Mouse (Mus musculus): Measurements from ENCODE around the gene Carmil1. TPM values are rescaled to one million over a fixed set of nuclear protein-coding genes. Genes with fewer than 3 reads are reported as not detected.
A peak's percentile ranks its signal among the peaks of the same experiment; 100 is the strongest.

The Carmil1 gene
- total and polyA plus RNA-seq, 2 experiments from 2014 or later, result 39.3 to 50.9 TPM

DNA sequence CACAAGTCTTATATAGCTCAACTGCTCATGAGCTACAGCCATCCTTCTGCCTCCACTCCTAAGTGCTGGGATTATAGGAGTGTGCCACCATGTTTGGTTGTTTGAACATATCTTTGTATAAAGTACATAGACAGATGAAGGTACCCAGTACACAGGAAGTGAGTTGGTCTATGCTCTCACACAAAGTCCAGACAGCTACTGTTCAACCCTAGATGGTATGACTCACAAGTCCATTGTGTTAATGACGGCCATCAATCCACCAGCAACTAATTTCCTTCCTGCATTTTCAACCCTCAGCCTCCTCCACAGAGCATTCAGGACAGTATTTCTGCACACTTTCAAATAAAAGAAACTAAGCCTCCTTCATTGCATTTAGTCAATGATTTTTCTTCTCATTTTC is 132.0 kb downstream of the Carmil1 start:
- H3K9ac ChIP-seq (replicated peaks; ENCODE audit: low read length), result no peak overlapping the region
- TF ChIP-seq CTCF (IDR thresholded peaks at IDR 0.05; ENCODE audit: low read depth), result no peak
- H3K9me3 ChIP-seq (ENCODE audit: low read length), result no peaks in the 10 kb centered on the region
- DNase-seq (ENCODE audit: low spot score), result no peak
- H3K4me3 ChIP-seq (ENCODE audit: low read length), result no peak overlapping the region
- H3K4me1 ChIP-seq (ENCODE audit: insufficient read depth, low read length), result 0 out of 2 replicates have a peak, but pooled peaks cover 7% of the 10 kb centered on the region
- no peak overlapping the region for H3K27ac ChIP-seq
- no peak overlapping the region for H3K4me2 ChIP-seq (ENCODE audit: low read depth, low read length)
- WGBS, result 81% methylated on average over 1 of the region's 1 CpGs
- no peaks in the 10 kb centered on the region for H3K27me3 ChIP-seq (ENCODE audit: insufficient read depth, low read length)
- H3K36me3 ChIP-seq (ENCODE audit: insufficient read depth, low read length), result no peaks in the 10 kb centered on the region
- no peak for ATAC-seq

DNA sequence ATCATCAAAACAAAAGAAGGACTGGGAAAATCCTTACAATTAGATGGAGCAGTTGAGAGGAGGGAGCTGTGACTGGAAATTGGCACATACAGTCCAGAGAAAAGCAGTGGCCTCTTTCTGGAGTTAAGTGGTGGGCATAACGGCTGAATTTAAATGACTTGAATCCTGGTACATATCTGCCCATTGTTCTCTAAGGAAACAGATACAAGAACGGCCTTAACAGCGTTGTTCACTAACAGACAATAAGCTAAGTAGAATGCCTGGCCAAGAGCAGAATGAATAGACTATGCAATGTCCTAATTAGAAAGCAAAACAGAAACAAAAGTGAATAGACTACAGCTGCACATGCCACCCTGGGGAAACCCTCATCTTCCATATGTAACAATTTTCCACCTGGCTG is 133.6 kb downstream of the Carmil1 start:
- whole genome bisulfite sequencing, result 58% methylated on average over 3 of the region's 3 CpGs
- TF ChIP-seq CTCF (IDR thresholded peaks at IDR 0.05; ENCODE audit: low read depth), result no peak
- Histone ChIP-seq H3K27ac (no peak overlapping the region), H3K4me2 (ENCODE audit: low read depth, low read length) (no peak overlapping the region), H3K9me3 (ENCODE audit: low read length) (no peaks in the 10 kb centered on the region), H3K36me3 (ENCODE audit: insufficient read depth, low read length) (no peaks in the 10 kb centered on the region), H3K27me3 (ENCODE audit: insufficient read depth, low read length) (no peaks in the 10 kb centered on the region), H3K9ac (replicated peaks; ENCODE audit: low read length) (no peak overlapping the region), H3K4me1 (ENCODE audit: insufficient read depth, low read length) (0 out of 2 replicates have a peak, but pooled peaks cover 7% of the 10 kb centered on the region), H3K4me3 (ENCODE audit: low read length) (no peak overlapping the region)
- no peak for DNase-seq (ENCODE audit: low spot score)
- ATAC-seq, result no peak

DNA sequence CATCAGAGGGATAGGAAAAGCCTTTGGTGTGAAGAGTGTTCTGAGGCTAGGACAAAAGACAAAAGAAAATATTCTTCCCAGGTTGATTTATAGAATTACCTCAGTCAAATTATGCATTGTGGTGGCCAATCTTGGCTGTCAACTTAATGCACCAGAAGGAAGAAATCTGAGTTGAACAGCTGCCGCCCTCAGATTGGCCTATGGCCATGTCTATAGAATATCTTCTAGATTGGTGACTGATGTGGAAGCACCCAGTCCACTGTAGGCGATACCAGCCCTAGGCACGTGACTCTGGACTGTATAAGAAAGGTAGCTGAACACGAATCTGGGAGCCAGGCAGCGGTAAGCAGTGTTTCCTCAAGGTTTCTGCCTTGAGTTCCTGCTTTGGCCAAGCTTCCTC is 134.1 kb downstream of the Carmil1 start:
- H3K36me3 ChIP-seq (ENCODE audit: insufficient read depth, low read length), result no peaks in the 10 kb centered on the region
- TF ChIP-seq CTCF (IDR thresholded peaks at IDR 0.05; ENCODE audit: low read depth), result no peak
- ATAC-seq, result no peak
- 95% methylated on average over 5 of the region's 5 CpGs for WGBS
- no peaks in the 10 kb centered on the region for H3K27me3 ChIP-seq (ENCODE audit: insufficient read depth, low read length)
- H3K4me2 ChIP-seq (ENCODE audit: low read depth, low read length), result no peak overlapping the region
- H3K4me1 ChIP-seq (ENCODE audit: insufficient read depth, low read length), result 0 out of 2 replicates have a peak, but pooled peaks cover 4% of the 10 kb centered on the region
- DNase-seq (ENCODE audit: low spot score), result no peak
- no peaks in the 10 kb centered on the region for H3K9me3 ChIP-seq (ENCODE audit: low read length)
- H3K4me3 ChIP-seq (ENCODE audit: low read length), result no peak overlapping the region
- no peak overlapping the region for H3K27ac ChIP-seq
- no peak overlapping the region for H3K9ac ChIP-seq (replicated peaks; ENCODE audit: low read length)

DNA sequence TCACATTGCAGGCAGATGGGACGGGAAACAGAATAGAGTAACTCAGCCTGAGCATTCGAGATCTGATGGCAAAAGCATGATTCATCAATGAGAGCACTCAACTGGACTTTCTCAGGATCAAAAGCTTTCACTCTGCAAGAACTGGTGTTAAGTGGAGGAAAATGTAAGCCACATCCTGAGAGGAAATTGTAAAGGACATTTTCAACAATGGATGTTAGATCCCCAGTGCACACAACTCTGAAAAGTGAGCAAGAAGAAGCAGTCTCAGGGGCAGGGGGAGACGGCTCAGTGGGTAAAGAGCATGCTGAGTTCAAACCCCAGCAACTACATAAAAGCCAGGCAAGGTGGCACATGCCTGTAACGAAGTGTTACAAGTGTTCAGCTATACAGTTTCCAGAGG is 135.7 kb downstream of the Carmil1 start:
- no peaks in the 10 kb centered on the region for H3K9me3 ChIP-seq (ENCODE audit: low read length)
- no peak overlapping the region for H3K27ac ChIP-seq
- ATAC-seq (no peak), DNase-seq (ENCODE audit: low spot score) (no peak)
- H3K27me3 ChIP-seq (ENCODE audit: insufficient read depth, low read length), result no peaks in the 10 kb centered on the region
- H3K4me3 ChIP-seq (ENCODE audit: low read length), result no peak overlapping the region
- H3K4me1 ChIP-seq (ENCODE audit: insufficient read depth, low read length), result no peaks in the 10 kb centered on the region
- H3K4me2 ChIP-seq (ENCODE audit: low read depth, low read length), result no peak overlapping the region
- 58% methylated on average over 4 of the region's 4 CpGs for WGBS
- H3K36me3 ChIP-seq (ENCODE audit: insufficient read depth, low read length), result no peaks in the 10 kb centered on the region
- no peak for TF ChIP-seq CTCF (IDR thresholded peaks at IDR 0.05; ENCODE audit: low read depth)
- H3K9ac ChIP-seq (replicated peaks; ENCODE audit: low read length), result no peak overlapping the region

DNA sequence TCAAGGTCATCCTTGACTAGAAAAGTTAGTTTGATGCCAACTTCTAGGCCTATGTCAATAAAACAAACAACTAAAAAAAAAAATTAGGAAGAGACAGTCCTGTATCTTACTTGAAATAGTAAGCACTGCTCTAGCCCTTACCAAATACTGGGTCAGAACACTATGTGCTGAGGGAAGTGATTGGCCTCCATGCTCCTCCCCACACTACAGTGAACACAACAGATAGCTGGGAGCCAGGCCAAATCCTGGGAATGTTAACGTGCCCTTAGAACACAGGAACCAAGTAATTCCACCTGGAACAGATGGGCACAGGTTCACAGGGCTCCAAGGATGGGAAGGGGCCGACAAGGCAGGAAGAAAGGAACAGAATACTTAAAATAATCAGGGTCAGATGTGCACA is 136.5 kb downstream of the Carmil1 start:
- TF ChIP-seq CTCF (IDR thresholded peaks at IDR 0.05; ENCODE audit: low read depth), result no peak
- no peaks in the 10 kb centered on the region for H3K4me1 ChIP-seq (ENCODE audit: insufficient read depth, low read length)
- no peak overlapping the region for H3K27ac ChIP-seq
- no peaks in the 10 kb centered on the region for H3K27me3 ChIP-seq (ENCODE audit: insufficient read depth, low read length)
- DNase-seq (ENCODE audit: low spot score) (no peak), ATAC-seq (no peak)
- H3K4me3 ChIP-seq (ENCODE audit: low read length), result no peak overlapping the region
- H3K4me2 ChIP-seq (ENCODE audit: low read depth, low read length), result no peak overlapping the region
- no peaks in the 10 kb centered on the region for H3K36me3 ChIP-seq (ENCODE audit: insufficient read depth, low read length)
- 51% methylated on average over 2 of the region's 2 CpGs for WGBS
- H3K9me3 ChIP-seq (ENCODE audit: low read length), result no peaks in the 10 kb centered on the region
- H3K9ac ChIP-seq (replicated peaks; ENCODE audit: low read length), result no peak overlapping the region

DNA sequence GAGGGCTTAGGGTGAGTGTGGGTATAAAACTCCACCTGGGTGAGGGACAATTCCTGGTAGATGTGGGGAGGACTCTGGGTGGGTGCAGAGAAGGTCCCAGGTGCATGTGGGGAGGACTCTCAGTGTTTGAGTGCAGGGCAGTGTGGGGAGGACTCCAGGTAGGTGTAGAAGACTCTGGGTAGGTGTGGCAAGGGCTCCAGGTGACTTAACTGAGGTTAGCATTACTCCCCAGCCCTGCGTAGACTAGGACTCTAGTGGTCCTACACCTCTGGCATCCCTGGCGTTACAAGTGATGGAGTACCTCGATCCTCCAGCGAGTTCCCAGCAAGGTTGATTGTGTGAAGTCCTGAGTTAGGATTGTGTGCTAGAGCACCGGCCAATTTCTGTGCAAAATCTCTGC is 143.8 kb downstream of the Carmil1 start:
- DNase-seq (ENCODE audit: low spot score) (no peak), ATAC-seq (no peak)
- Histone ChIP-seq H3K9ac (replicated peaks; ENCODE audit: low read length) (no peak overlapping the region), H3K36me3 (ENCODE audit: insufficient read depth, low read length) (no peaks in the 10 kb centered on the region), H3K4me2 (ENCODE audit: low read depth, low read length) (no peak overlapping the region), H3K27ac (no peak overlapping the region), H3K4me1 (ENCODE audit: insufficient read depth, low read length) (0 out of 2 replicates have a peak, but pooled peaks cover 3% of the 10 kb centered on the region), H3K4me3 (ENCODE audit: low read length) (no peak overlapping the region), H3K27me3 (ENCODE audit: insufficient read depth, low read length) (no peaks in the 10 kb centered on the region), H3K9me3 (ENCODE audit: low read length) (no peaks in the 10 kb centered on the region)
- WGBS, result 93% methylated on average over 5 of the region's 5 CpGs
- TF ChIP-seq CTCF (IDR thresholded peaks at IDR 0.05; ENCODE audit: low read depth), result no peak

DNA sequence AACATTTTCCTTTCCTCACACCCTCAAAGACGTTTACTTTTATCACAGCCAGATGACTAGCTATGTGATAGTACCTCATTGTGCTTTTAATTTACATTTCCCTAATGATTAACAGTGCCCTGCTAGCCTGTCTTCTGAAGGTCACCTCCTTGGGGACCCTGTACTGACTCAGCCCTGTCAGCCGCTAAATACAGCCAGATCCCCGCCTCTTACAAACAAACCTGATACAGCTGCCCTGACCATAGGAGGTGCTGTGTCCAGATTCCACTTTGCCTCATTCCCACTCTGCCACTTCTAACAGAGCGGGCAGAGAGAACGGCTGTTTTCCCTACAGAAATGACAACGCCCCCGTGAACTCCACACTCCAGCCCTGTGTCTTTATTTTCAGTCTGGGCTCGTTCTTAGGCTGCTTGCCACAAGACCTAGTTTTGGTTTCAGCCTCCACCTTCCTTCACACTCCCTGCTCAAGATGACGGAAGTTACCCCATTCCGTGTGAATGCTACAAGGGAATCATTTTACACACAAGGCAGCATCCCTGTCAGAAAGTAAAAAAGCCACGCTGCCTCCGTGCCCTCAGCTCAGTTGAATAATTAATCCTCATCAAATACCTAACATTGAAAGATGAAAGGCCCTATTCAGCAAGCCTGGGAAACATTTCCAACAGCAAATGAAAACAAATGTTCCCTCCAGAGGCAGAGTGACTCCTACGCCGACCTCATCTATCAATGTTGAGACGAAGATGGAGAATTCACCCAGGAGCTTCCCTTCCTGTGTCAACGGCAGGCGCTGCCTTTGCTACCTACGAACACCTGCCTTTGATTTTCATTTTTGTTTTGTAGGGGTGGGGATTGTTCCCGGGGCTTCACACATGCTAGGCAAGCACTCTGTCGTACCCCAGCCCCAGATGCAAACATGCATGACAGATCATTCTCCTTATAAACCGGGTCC is 145.0 kb downstream of the Carmil1 start:
- Histone ChIP-seq H3K4me3 (ENCODE audit: low read length) (no peak overlapping the region), H3K4me1 (ENCODE audit: insufficient read depth, low read length) (0 out of 2 replicates have a peak, but pooled peaks cover 3% of the 10 kb centered on the region), H3K9ac (replicated peaks; ENCODE audit: low read length) (no peak overlapping the region), H3K36me3 (ENCODE audit: insufficient read depth, low read length) (no peaks in the 10 kb centered on the region), H3K27me3 (ENCODE audit: insufficient read depth, low read length) (no peaks in the 10 kb centered on the region), H3K9me3 (ENCODE audit: low read length) (no peaks in the 10 kb centered on the region), H3K4me2 (ENCODE audit: low read depth, low read length) (0 out of 2 replicates have a peak overlapping the region, but pooled peaks have one; percentile 13), H3K27ac (no peak overlapping the region; the same call in 1 of the 2 replicates)
- WGBS, result 39% methylated on average over 21 of the region's 21 CpGs
- ATAC-seq (peak; percentile 32; the same call in 1 of the 2 replicates), DNase-seq (ENCODE audit: low spot score) (peak; percentile 32)
- TF ChIP-seq CTCF (IDR thresholded peaks at IDR 0.05; ENCODE audit: low read depth), result peak; percentile 30; the same call in 1 of the 2 replicates
